In the genomic region with DNA sequence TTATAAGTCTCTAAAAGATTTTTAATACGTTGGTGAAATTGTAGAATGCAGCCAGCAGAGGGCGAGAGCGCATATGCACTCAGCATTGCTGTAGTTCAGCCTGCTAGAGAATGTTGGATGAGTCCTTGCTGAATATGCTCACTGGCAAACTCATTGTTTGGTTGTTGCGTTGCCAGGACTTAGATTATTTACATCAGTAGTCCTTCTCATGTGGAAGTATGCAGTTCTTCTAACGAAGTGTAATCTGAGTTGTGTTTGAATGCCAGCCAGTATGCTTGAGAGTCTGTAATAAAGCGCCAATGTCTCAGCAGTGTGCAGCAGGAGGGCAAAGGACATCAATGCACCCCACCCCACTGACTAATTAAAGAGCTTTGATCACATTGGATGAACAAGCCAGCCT, we compare ENCODE assay signal across 9 mouse cellular contexts.
DNase-seq lines count a peak whose midpoint lies in the region; TF ChIP-seq lines count a peak whose summit lies in the region.
"Had no signal": no experiment of that assay in that cellular context is flagged by ENCODE, and none has a peak within 500 bp of the region (broad histone marks: within the 10 kb centered on the region; RNA-seq: fewer than 3 reads in every experiment).

No protein-coding gene starts in this region.

- no peaks in the 10 kb centered on the region for H3K4me1 ChIP-seq in bone marrow macrophage, adult 2 months (ENCODE audit: control insufficient read depth, insufficient read depth, low read length)
- no peaks in the 10 kb centered on the region for H3K4me1 ChIP-seq in midbrain, embryonic 10.5 days
- H3K4me1 ChIP-seq: limb, embryonic 12.5 days had no signal

- peak; percentile 76 for DNase-seq in Muller cell, postnatal 12 days (ENCODE audit: inconsistent ontology term)
- peak; percentile 11 for DNase-seq in fibroblast of lung, adult 2 months (ENCODE audit: low read depth)
- DNase-seq in hindlimb bud, embryonic 11.5 days (ENCODE audit: extremely low spot score, low read depth, low spot score), result peak; percentile 14
- peak; percentile 32 for DNase-seq in left cerebral cortex, adult 11 months (ENCODE audit: low spot score)
- peak; percentile 45 for DNase-seq in midbrain, embryonic 10.5 days (ENCODE audit: low spot score)
- DNase-seq in skeletal muscle tissue, adult 2 months (ENCODE audit: low read depth, low spot score), result peak; percentile 7
- no peak for DNase-seq in spleen, postnatal 36 days (ENCODE audit: low spot score in 2 of 2)

- H3K27ac ChIP-seq in bone marrow macrophage, adult 2 months (ENCODE audit: insufficient read depth, low read depth, low read length), result no peak overlapping the region
- H3K27ac ChIP-seq in midbrain, embryonic 10.5 days (replicated peaks), result no peak overlapping the region
- H3K27ac ChIP-seq: limb, embryonic 12.5 days had no signal

- H3K36me3 ChIP-seq in midbrain, embryonic 10.5 days, result no peaks in the 10 kb centered on the region
- H3K36me3 ChIP-seq: limb, embryonic 12.5 days had no signal

- no peaks in the 10 kb centered on the region for H3K27me3 ChIP-seq in midbrain, embryonic 10.5 days (ENCODE audit: low read depth, poor library complexity, severe bottlenecking)
- H3K27me3 ChIP-seq: limb, embryonic 12.5 days had no signal

- no peak overlapping the region for H3K4me3 ChIP-seq in bone marrow macrophage, adult 2 months (ENCODE audit: insufficient read depth, low read length)
- H3K4me3 ChIP-seq in midbrain, embryonic 10.5 days, result no peak overlapping the region
- H3K4me3 ChIP-seq: limb, embryonic 12.5 days had no signal

- peak; percentile 32; the same call in 1 of the 2 replicates for TF ChIP-seq CTCF in bone marrow macrophage, adult 2 months (IDR thresholded peaks at IDR 0.05; ENCODE audit: low read depth, low read length)

- H3K9me3 ChIP-seq in midbrain, embryonic 10.5 days (replicated peaks), result no peaks in the 10 kb centered on the region
- H3K9me3 ChIP-seq: limb, embryonic 12.5 days had no signal

- 16% methylated on average over 6 of the region's 6 CpGs for WGBS in midbrain, embryonic 10.5 days

- TF ChIP-seq POLR2A in bone marrow macrophage, adult 2 months (IDR thresholded peaks at IDR 0.05; ENCODE audit: borderline replicate concordance, low read depth, low read length), result no peak

Comparison
In these comparisons a context has a peak if more than half of its experiments do, and no peak if none do; other contexts are left out.
1. DNase-seq: peak in Muller cell, postnatal 12 days (single experiment), fibroblast of lung, adult 2 months (single experiment), hindlimb bud, embryonic 11.5 days (single experiment), left cerebral cortex, adult 11 months (single experiment), midbrain, embryonic 10.5 days (single experiment) and skeletal muscle tissue, adult 2 months (single experiment); none in spleen, postnatal 36 days (0 of 2).